Mouse (Mus musculus): Measurements from ENCODE around the gene Cyp2c66. TPM values are rescaled to one million over a fixed set of nuclear protein-coding genes. Genes with fewer than 3 reads are reported as not detected.
"Not testable (repeated sequence)": the region's sequence is repeated elsewhere in the genome, so short reads cannot be mapped to it uniquely, and the experiment has no call there.

The Cyp2c66 gene
- not detected in 2 replicates for polyA plus RNA-seq (2012; rRNA removed)

- Histone ChIP-seq H3K4me1 (ENCODE audit: control insufficient read depth, insufficient read depth, low read length) (no peaks in the 10 kb centered on the region), H3K36me3 (ENCODE audit: control insufficient read depth, insufficient read depth, low read length) (no peaks in the 10 kb centered on the region), H3K27me3 (replicated peaks; ENCODE audit: control insufficient read depth, insufficient read depth, low read length) (no peaks in the 10 kb centered on the region), H3K27ac (ENCODE audit: insufficient read depth, low read depth, low read length) (no peak within 1 kb of the TSS), H3K4me3 (ENCODE audit: insufficient read depth, low read depth, low read length) (no peak within 1 kb of the TSS)
- no peak for TF ChIP-seq CTCF (conservative IDR thresholded peaks at IDR 0.05; ENCODE audit: insufficient read depth, insufficient read length, low read depth, low read length)
- no peak for TF ChIP-seq POLR2A (IDR thresholded peaks at IDR 0.05; ENCODE audit: low read depth, low read length)
- no peak for DNase-seq
- 76% methylated on average over 1 of the region's 1 CpGs for WGBS
Measured at GRCm38 (mm10) chr19:39113644-39114043, at the start of gene Cyp2c66. TSS of gene Cyp2c66 (plus strand) at chr19:39113898.

- WGBS = 68% methylated on average over 2 of the region's 2 CpGs
- not testable (repeated sequence) for H3K27ac ChIP-seq (ENCODE audit: insufficient read depth, low read depth, low read length); H3K4me3 ChIP-seq (ENCODE audit: insufficient read depth, low read depth, low read length); H3K36me3 ChIP-seq (ENCODE audit: control insufficient read depth, insufficient read depth, low read length); H3K4me1 ChIP-seq (ENCODE audit: control insufficient read depth, insufficient read depth, low read length); H3K27me3 ChIP-seq (replicated peaks; ENCODE audit: control insufficient read depth, insufficient read depth, low read length)
- peak; percentile 4 for DNase-seq
Measured at GRCm38 (mm10) chr19:39098779-39099178, 14.9 kb upstream of the Cyp2c66 start.

- H3K4me1 ChIP-seq (ENCODE audit: control insufficient read depth, insufficient read depth, low read length); H3K4me3 ChIP-seq (ENCODE audit: insufficient read depth, low read depth, low read length); H3K27me3 ChIP-seq (replicated peaks; ENCODE audit: control insufficient read depth, insufficient read depth, low read length); DNase-seq; H3K27ac ChIP-seq (ENCODE audit: insufficient read depth, low read depth, low read length); H3K36me3 ChIP-seq (ENCODE audit: control insufficient read depth, insufficient read depth, low read length): not testable (repeated sequence)
- 80% methylated on average over 19 of the region's 19 CpGs for WGBS
Measured at GRCm38 (mm10) chr19:39156836-39157235, 43.1 kb downstream of the Cyp2c66 start.

Other genes starting within 250 kb of the Cyp2c66 start
- gene Hells, start 183.0 kb upstream of the Cyp2c66 start, polyA plus RNA-seq (2012; rRNA removed) = 0.12 and 0.34 TPM in 2 replicates
- 0.09 TPM in 1 of 2 replicates, not detected in the other for gene Cyp2c55, start 106.9 kb upstream of the Cyp2c66 start, polyA plus RNA-seq (2012; rRNA removed)
- not detected in 2 replicates for gene Cyp2c65, start 52.9 kb upstream of the Cyp2c66 start, polyA plus RNA-seq (2012; rRNA removed)
- gene Cyp2c29, start 155.5 kb downstream of the Cyp2c66 start, polyA plus RNA-seq (2012; rRNA removed) = 0.08 TPM in 1 of 2 replicates, not detected in the other

Measured in kidney, adult 2 months (tissue).